Mouse (Mus musculus): ENCODE data around the gene Unc93a2. TPM values are rescaled to one million over a fixed set of nuclear protein-coding genes. Genes with fewer than 3 reads are reported as not detected.
"Not testable (repeated sequence)": the region's sequence is repeated elsewhere in the genome, so short reads cannot be mapped to it uniquely, and the experiment has no call there.

Unc93a2 gene
- total RNA-seq, 2 experiments from 2014 or later, result not detected

DNA sequence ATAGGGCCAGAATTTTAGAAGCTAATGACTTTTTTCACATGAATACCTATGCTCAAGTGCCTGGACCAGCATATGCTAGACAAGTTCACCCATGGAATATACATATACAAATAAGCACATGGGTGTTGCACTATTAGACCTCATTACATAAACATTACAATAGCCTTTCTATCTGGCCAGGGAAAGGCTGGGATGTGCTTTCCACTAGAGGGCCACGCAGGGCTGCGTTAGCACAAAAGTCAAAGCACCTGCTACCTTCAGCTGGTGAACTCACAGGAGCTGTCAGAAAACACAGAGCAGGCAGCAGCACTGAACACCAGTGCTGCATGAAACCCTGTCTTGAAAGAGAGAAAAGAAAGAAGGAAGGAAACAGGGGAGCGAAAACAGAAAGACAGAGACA lies 7.4 kb downstream of the Unc93a2 start:
- not testable (repeated sequence) for ATAC-seq (replicated peaks; ENCODE audit: low FRiP score, poor library complexity, severe bottlenecking)

DNA sequence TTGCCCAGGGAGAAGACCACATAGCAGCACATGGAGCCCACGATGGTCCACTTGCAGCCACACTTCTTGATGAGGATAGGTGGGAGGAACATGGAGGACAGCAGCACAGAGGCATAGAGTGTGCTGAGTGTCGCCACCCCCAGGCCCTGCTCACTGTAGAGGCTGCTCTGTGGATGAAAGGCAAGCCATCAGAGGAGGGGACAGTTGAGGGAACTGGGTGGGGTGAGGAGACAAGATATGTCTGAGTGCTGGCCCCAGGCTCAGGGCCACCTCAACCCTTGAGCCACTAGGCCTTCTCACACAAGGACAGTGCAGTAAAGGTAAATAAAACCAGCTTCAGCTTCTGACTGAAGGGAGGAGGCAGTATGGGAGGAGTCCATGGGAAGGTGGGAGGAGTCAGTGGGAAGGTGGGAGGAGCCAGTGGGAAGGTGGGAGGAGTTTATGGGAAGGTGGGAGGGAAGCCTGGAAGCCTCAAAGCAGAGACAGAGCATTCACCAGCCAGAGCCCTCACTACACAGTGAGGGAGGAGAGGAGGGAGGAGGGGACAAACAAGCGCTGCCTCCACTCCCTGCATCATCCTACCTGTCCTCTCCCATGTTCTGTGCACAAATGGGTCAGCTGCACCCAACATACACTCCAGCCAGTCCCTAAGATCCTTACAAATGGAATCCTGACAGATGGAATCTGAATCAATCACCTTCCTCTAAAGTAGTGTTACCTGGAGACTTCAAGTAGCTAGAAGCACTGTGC lies 8.1 kb downstream of the Unc93a2 start:
- peak; percentile 43 for ATAC-seq (replicated peaks; ENCODE audit: low FRiP score, poor library complexity, severe bottlenecking)

DNA sequence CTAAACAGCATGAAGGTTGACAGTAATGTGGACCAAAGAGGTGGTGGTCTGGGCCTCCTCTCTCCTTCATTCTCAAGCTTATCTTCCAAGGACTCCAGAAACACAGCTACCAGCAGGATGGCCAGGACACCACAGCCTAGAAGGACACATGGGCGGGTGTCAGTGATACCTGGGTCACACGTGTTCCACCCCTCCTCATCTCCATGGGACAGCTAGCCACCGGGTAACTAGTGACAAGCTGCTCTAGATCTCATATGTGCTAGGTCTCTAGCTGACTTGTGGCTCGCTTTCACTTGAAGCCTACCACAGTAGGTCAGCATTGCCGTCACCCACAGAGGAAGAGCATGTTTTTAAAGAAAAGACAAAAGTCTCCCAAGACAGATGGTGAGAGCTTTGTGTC lies 13.4 kb downstream of the Unc93a2 start, which contains the start of gene Gm49630:
Gene Gm49630 (minus strand): TSS at position 101 of the 400 bp plus-strand sequence.
- ATAC-seq (replicated peaks; ENCODE audit: low FRiP score, poor library complexity, severe bottlenecking), result not testable (repeated sequence)

DNA sequence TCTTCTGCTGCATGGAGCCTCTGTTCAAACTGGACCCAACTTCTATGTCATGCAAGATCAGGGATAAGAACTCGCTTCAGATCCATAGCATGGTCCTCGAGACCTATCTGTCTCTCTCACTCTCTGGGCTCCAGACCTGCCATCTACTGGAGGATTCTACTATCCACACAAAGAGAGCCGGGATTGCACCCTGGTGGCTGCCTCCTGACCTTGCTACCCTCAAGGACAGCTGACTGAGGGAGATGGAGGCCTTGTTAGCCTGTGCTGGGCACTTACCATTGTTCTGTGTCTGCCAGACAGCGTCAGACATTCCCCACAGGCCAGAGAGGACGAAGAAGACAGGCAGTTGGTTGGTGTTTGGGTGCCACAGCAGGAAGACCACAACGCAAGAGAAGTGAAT lies 15.9 kb downstream of the Unc93a2 start:
- not testable (repeated sequence) for ATAC-seq (replicated peaks; ENCODE audit: low FRiP score, poor library complexity, severe bottlenecking)

DNA sequence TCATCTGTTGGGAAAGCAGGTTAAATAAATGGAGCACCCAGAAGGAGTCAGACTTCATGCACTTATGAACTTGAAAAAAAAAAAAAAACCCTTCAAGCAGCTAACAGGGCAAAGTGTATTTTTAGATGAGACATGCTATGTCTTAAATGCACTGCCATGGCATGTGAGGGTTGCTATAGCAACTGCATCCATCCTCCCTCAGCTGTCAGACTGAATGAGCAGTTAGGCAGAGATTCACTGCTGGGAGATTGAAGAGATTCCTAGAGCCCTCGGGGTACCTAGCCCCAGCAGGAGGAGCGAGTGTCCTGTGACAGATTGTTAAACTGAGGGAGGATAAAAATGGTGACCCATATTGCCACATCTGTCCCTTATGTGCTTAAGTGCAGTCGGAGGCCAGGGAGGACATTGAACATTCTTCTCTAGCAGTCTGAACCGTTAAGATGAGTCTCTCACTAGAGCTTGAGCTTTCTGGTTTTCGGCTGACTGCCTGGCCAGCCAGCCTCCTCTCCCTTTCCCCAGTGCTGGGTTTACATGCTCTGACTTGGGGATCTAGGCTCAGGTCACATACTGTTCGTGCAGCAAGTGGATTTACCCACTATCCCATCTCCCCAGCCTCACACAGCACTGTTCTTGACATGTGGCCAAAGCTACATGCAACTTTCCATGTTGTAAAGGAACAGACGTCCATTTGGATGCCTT lies 18.4 kb downstream of the Unc93a2 start:
- not testable (repeated sequence) for ATAC-seq (replicated peaks; ENCODE audit: low FRiP score, poor library complexity, severe bottlenecking)

DNA sequence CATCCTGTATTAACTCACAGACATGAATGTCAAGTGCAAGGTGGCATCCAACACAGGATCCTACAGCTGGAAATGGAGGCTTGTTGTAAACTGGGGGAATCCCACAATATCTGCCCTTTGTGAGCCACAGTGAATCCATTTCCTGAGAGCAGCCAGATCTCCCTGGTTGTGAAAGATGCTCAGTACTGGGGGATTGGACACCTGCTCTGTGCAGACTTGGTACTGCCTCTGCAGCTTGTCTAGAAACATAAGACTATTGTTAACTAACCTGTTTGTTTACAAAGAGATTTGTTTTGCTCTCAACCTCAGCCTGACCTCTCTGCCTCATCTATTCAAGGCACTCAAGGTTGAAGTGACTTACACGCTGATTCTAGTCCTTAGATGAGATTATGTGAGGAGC lies 19.0 kb downstream of the Unc93a2 start:
- not testable (repeated sequence) for ATAC-seq (replicated peaks; ENCODE audit: low FRiP score, poor library complexity, severe bottlenecking)

DNA sequence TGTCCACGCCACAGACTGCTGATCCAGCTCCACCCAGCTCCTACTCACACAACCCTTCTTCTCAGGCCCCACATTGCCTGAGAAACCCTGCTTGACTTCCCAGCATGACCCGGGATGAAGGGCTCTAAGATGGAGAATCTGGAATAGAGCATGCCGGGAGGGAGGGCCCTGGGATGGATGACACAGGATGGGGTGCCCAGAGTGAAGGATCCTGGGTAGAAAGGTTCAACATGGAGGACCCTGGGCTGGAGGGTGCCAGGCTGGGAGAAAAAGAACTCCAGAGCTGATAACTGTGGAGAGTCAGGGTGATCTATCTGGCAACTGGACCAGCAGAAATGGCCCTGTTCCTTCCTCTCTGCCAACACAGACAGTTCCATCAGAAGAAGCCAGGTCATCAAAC lies 19.6 kb downstream of the Unc93a2 start:
- not testable (repeated sequence) for ATAC-seq (replicated peaks; ENCODE audit: low FRiP score, poor library complexity, severe bottlenecking)

DNA sequence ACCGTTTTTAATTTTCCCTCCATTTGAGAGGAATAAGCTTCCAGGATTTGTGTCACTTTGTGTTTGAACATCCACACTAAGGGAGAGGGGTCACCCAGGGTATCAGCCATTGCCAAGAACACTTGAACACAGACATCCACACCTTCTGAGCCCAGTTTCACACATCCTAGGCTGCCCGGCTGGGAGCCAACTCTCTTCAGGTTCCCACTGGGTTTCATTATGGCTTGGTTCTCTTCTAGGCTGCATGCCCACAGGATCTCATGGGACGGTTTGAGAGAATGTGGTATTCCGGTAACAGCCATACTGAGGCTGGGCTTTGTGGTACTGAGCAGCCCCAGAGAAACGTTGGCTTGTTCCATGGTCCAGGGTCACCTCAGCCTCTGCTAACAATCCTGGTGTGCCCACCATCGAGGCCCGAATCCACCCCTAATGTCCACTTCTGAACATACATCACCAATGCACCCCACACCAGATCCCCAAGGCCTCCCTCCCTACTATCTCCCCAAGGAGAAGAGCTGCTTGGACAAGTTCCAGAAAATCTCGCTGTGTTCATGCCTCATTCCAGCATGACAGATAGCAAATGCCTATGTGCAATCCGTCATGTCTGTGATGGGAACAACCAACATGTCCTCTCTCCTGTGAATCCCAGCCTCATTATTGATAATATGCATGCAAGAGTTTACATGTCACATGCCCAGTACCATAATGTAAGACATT lies 24.4 kb downstream of the Unc93a2 start:
- not testable (repeated sequence) for ATAC-seq (replicated peaks; ENCODE audit: low FRiP score, poor library complexity, severe bottlenecking)

DNA sequence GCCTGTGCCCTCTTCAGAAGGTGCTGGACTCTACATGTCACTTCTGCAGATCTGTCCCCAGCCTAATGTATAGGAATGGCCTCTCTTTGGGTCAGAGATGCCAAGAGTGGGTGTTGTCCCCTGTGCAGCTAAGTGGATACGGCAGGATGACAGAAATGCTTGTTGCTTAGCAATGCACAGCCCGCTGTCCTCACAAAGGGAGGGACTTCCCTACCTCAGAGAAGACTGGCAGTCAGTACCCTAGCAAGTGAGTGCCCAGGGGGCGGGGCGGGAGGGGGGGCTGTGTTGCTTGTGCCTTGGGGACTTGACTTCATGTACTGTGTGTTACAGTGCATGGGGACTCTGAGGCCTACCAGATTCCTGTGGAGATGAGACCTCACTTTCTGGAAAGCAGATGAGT lies 25.5 kb downstream of the Unc93a2 start:
- ATAC-seq (replicated peaks; ENCODE audit: low FRiP score, poor library complexity, severe bottlenecking), result not testable (repeated sequence)

DNA sequence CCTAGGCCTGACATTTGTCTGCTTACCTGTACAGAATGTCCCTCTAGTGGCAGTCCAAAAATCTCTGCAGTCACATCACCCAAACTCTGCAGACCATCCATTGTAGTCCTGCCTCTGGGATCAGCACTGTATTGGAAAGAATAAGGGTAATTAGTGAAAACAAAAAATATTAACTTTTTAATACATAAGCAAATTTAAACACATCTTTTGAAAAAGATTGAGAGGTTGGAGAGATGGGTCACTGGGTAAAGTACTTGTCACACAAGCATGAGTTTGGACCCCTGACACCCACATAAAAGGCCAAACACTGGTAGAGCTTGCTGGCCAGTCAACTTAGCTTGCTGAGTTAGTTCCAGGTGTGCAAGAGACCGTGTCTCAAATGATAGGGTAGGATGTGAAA lies 32.7 kb downstream of the Unc93a2 start, which contains the start of gene Ttll2:
Gene Ttll2 (minus strand): TSS at position 101 of the 400 bp plus-strand sequence.
- not testable (repeated sequence) for ATAC-seq (replicated peaks; ENCODE audit: low FRiP score, poor library complexity, severe bottlenecking)

DNA sequence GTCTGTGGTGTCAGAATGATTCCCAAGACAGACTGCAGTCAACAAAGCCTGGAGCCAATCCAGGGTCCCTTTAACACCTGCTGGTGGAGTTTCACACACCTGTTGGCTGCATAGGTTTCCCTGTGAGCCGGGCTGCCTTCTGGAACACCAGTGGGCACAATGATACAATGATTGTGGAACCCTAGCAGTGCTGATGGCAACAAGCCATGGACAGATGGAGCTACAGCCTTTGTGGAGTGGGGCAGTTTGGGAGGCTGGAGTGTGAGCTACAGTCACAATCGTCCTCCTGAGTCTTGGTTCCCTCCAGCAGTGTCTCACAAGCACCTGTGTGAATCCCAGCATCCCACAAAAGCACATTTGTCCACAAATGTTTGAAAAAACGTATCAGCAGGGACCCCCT lies 36.5 kb downstream of the Unc93a2 start:
- ATAC-seq (replicated peaks; ENCODE audit: low FRiP score, poor library complexity, severe bottlenecking), result not testable (repeated sequence)

DNA sequence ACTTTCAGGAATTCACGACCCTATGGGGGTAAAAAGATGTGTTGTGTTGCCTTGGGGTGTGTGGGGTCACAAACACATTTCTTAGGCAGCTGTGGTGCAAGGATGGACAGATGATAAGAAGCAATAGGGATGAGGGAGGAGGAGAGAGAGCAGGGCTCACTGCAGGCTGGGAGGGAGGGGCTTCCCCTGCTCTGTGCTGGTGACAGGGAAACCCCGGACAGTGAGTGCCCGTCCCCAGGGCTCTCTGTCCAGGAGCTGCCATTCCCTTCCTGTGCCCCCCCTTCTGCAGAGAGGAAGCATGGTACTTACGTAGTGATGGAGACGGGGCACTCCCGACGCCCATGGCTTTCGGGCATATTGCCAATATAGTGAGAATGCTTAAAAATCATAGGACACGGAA lies 47.9 kb downstream of the Unc93a2 start:
- ATAC-seq (replicated peaks; ENCODE audit: low FRiP score, poor library complexity, severe bottlenecking), result not testable (repeated sequence)

DNA sequence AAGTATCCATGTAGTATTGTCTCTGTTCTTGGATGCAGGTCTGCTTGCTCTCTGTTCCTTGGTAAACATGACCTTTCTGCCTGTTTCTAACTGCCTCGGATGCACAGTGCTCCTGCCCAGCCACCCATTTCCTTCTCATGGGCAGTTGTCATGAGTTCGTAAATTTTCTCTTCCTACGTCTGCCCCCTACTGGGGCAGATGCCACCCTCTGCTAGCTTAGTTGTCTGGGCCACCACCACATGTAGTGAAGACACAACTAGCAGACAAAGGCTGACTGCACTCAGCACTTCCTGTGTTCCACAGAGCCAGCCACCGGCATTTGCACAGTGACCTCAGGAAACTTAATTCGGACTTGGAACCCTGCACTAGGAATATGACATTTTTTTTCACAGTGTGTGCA lies 52.5 kb downstream of the Unc93a2 start:
- ATAC-seq (replicated peaks; ENCODE audit: low FRiP score, poor library complexity, severe bottlenecking), result not testable (repeated sequence)

DNA sequence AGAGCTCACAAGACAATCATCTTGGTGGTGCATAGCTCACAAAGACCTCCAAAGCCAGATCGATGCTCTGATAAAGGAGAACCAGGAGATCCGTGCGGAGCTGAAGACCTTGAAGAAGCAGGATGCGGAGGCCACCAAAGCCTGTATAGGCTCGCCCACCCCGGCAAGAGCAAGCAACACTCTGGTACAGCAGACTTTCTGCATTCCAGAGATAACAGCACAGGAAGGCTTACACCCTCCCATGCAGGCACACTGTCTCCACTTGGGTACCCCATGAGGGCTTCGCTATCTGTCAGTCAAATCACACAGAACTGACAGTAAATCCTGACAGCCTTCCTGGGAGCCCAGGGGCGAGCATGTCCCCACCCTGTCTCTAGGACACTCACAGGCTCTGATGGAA lies 58.8 kb downstream of the Unc93a2 start:
- ATAC-seq (replicated peaks; ENCODE audit: low FRiP score, poor library complexity, severe bottlenecking), result not testable (repeated sequence)

DNA sequence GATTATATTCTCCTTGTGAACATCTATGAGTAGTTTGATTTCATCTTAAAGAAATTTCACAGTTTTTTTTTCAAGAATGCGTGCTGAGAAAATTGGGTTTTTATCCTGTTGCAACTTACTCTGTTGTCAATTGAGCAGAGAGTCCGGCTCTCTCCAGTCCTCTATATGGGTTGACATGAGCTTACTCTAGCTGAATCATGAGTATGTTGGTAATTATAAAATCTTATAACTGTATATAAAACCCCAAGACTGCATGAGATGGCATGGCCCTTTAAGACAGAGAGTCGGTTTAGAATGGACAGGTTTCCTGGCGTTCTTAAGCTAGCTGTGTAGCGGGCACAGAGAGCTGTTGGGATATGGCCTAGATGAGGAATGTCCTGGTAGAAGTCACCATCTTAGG lies 60.9 kb downstream of the Unc93a2 start, which contains the start of gene Tcp10a:
Gene Tcp10a (plus strand): TSS at position 301 of the 400 bp plus-strand sequence.
- not testable (repeated sequence) for ATAC-seq (replicated peaks; ENCODE audit: low FRiP score, poor library complexity, severe bottlenecking)

DNA sequence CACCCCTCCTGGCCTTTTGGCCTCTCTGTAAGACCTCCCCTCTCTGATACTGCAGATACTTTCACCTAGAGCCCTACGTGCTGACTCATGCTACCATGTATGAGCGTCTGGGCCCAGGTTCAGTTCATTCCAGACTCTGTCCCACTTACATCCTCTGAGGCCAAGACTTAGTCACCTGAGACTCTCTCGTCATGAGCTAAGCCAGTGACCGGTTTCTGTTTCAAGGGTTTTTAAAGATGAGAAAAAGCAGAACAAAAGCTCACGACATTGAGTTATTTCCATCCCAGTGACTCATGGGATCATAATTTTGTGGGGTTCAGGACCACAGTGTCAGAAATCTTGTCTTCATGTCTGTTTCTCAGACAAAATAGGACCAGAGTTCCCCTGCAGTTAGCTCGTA lies 65.5 kb downstream of the Unc93a2 start:
- ATAC-seq (replicated peaks; ENCODE audit: low FRiP score, poor library complexity, severe bottlenecking), result not testable (repeated sequence)

DNA sequence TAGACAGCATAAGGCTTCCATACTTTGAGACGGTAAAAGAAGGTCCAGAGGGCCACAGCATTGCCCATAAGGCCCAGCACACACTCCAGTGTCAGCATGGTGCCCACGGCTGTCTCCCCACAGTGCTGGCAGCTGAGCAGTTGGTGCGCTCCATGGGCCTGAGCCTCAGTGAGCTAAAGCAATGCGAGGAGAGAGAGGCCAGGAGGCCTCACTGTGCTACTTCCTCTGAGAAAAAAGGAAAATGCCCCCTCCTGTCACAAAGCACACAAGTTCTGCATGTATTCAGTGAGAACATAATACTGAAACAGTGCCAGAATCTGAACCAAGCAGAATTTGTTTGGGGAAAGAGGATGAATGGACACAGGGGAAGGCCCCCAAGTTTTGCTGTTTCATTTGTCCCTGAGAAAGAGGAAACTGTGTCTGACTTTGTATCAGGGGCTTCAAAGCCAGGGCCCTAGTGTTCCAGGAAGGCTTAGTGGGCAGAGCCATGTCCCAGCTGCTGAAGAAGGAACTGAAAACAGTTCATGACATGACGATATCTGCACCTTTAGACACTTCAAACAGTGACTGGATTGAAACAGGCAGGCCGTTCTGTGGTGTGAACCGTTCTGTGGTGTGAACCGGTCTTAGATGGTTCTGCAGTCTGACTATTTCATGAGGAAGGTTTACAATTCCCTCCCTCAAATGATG lies 69.4 kb downstream of the Unc93a2 start:
- ATAC-seq (replicated peaks; ENCODE audit: low FRiP score, poor library complexity, severe bottlenecking), result not testable (repeated sequence)

Data from erythroid progenitor cell, adult 5-6 weeks (primary cell).